Mouse (Mus musculus) intestine, embryonic 16.5 days (tissue): Measurements from ENCODE around the gene Ccdc120. TPM values are rescaled to one million over a fixed set of nuclear protein-coding genes. Genes with fewer than 3 reads are reported as not detected.
A peak's percentile ranks its signal among the peaks of the same experiment; 100 is the strongest.
"Not testable (repeated sequence)": the region's sequence is repeated elsewhere in the genome, so short reads cannot be mapped to it uniquely, and the experiment has no call there.

Experiments used
- ATAC-seq: fragments of 200-750 bp; cut with Nextera tagmentation; 2 replicates; pipeline ENCODE4 v1.8.0; 2017; ENCODE audit warnings: moderate TSS enrichment, moderate library complexity
- H3K27ac ChIP-seq: fragments of 300-500 bp; sonication (generic); 2 replicates; pipeline ENCODE4 v1.5.1; 2014; ENCODE audit warnings: mild to moderate bottlenecking, low read length
- H3K27me3 ChIP-seq: fragments of 300-500 bp; sonication (generic); replicated peaks from 2 replicates; pipeline ENCODE4 v1.6.1; 2014; ENCODE audit warnings: low read length, control low read depth, mixed read lengths; ENCODE audit not compliant: control insufficient read depth, insufficient read depth
- H3K36me3 ChIP-seq: fragments of 300-500 bp; sonication (generic); 2 replicates; pipeline ENCODE4 v1.6.1; 2014; ENCODE audit warnings: low read length, control low read depth; ENCODE audit not compliant: control insufficient read depth, insufficient read depth
- H3K4me1 ChIP-seq: fragments of 300-500 bp; sonication (generic); 2 replicates; pipeline ENCODE4 v1.6.1; 2014; ENCODE audit warnings: low read length, control low read depth, mixed read lengths; ENCODE audit not compliant: control insufficient read depth, insufficient read depth
- H3K4me2 ChIP-seq: fragments of 300-500 bp; sonication (generic); 2 replicates; pipeline ENCODE4 v1.6.1; 2014; ENCODE audit warnings: low read depth, low read length, control low read depth
- H3K4me3 ChIP-seq: fragments of 300-500 bp; sonication (generic); 2 replicates; pipeline ENCODE4 v1.5.1; 2014; ENCODE audit warnings: mild to moderate bottlenecking, low read length
- H3K9ac ChIP-seq: fragments of 300-500 bp; sonication (generic); 2 replicates; pipeline ENCODE4 v1.6.1; 2014; ENCODE audit warnings: low read depth, low read length
- H3K9me3 ChIP-seq: fragments of 300-500 bp; sonication (generic); 2 replicates; pipeline ENCODE4 v1.6.1; 2016; ENCODE audit warnings: low read length, control low read depth; ENCODE audit not compliant: control insufficient read depth
- WGBS: fragments of 180-500 bp; shearing (Covaris S2); extraction: QIAGEN DNeasy Blood & Tissue Kit; methylation state at CpG from one replicate; pipeline ENCODE4 v1.1.7; 2014; 5-methylcytosine and 5-hydroxymethylcytosine counted together
- polyA plus RNA-seq: library from polyadenylated mRNA; unstranded; fragments of >200 nt; fragmentation: Nextera tagmentation; extraction: Ambion mirVana; gene quantifications from 2 replicates; pipeline ENCODE4 v1.2.1, GENCODE M21; 2015

Ccdc120 gene
- polyA plus RNA-seq, 1 experiment from 2014 or later, result 12.0 TPM

GRCm38 (mm10) chrX:7716058-7716457, 34.6 kb downstream of the Ccdc120 start:
- H3K27me3 ChIP-seq, H3K4me2 ChIP-seq, H3K4me1 ChIP-seq, ATAC-seq, H3K9ac ChIP-seq, H3K36me3 ChIP-seq, H3K4me3 ChIP-seq, H3K27ac ChIP-seq, H3K9me3 ChIP-seq: not testable (repeated sequence)
- WGBS, result 35% methylated on average over 1 of the region's 1 CpGs

- peak within 1 kb of the TSS; percentile 37 for H3K4me2 ChIP-seq
- not testable (repeated sequence) for H3K36me3 ChIP-seq, H3K9me3 ChIP-seq, H3K4me1 ChIP-seq, H3K27me3 ChIP-seq, H3K27ac ChIP-seq
- ATAC-seq, result peak; percentile 97
- H3K4me3 ChIP-seq, result peak within 1 kb of the TSS; percentile 32
- 13% methylated on average over 24 of the region's 60 CpGs for WGBS
- H3K9ac ChIP-seq, result peak within 1 kb of the TSS; percentile 49; the same call in 1 of the 2 replicates
Measured at GRCm38 (mm10) chrX:7714135-7714899, 36.4 kb downstream of the Ccdc120 start, which contains the start of gene Wdr45. TSS of gene Wdr45 (plus strand) at chrX:7714333.

DNA sequence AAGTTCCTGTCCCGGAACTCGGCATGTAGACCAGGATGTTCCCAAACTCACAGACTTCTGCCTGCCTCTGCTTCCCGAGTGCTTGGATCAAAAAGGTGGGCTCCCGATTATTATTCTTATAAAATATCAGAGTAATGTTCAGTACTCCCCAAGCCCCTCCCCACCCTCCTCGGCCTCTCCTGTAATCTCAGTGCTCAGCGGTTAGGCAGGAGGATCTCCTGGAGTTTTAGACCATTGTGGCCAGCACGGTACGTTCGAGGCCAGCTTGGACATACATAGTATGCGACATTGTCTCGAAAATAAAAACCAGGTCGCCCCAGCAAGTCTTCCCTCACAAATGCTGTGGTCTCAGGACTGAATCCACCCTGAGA, 37.0 kb downstream of the Ccdc120 start:
- peak overlapping the region; percentile 37 for H3K4me2 ChIP-seq
- H3K4me3 ChIP-seq, result peak overlapping the region; percentile 32
- H3K36me3 ChIP-seq, H3K27me3 ChIP-seq, H3K27ac ChIP-seq, H3K4me1 ChIP-seq, ATAC-seq, H3K9me3 ChIP-seq: not testable (repeated sequence)
- WGBS, result 27% methylated on average over 5 of the region's 12 CpGs
- peak overlapping the region; percentile 49; the same call in 1 of the 2 replicates for H3K9ac ChIP-seq

GRCm38 (mm10) chrX:7696954-7697381, 53.7 kb downstream of the Ccdc120 start, which contains the start of gene Gpkow:
TSS of gene Gpkow (plus strand) at chrX:7697131.
- no peaks in the 10 kb centered on the region for H3K9me3 ChIP-seq
- no peaks in the 10 kb centered on the region for H3K36me3 ChIP-seq
- peak within 1 kb of the TSS; percentile 53 for H3K4me2 ChIP-seq
- H3K4me1 ChIP-seq, result no peaks in the 10 kb centered on the region; the same call in 1 of the 2 replicates
- 11% methylated on average over 33 of the region's 33 CpGs for WGBS
- 0 out of 2 replicates have a peak within 1 kb of the TSS, but pooled peaks have one; percentile 12 for H3K27ac ChIP-seq
- no peaks in the 10 kb centered on the region for H3K27me3 ChIP-seq
- H3K9ac ChIP-seq, result peak within 1 kb of the TSS; percentile 71
- H3K4me3 ChIP-seq, result peak within 1 kb of the TSS; percentile 62
- peak; percentile 97 for ATAC-seq

DNA sequence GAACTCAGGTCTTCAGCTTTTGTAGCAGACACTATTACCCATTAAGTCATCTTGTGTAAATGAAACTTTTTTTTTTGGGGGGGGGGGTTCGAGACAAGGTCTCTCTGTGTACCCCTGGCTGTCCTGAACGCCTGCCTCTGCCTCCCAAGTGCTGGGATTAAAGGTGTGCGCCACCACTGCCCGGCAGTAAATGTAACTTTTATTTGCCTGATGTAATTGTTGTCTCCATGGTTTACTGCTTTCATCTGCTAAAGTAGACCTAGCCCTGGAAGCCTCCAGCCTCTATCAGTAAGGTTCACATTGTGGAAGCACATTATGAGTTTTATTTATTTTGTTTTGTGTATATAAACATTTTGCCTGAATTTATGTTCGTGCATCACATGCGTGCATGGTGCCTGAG, 54.2 kb downstream of the Ccdc120 start:
- peak; percentile 61 for ATAC-seq
- 42% methylated on average over 6 of the region's 6 CpGs for WGBS
- Histone ChIP-seq H3K36me3 (no peaks in the 10 kb centered on the region), H3K4me3 (no peak overlapping the region), H3K4me1 (no peaks in the 10 kb centered on the region; the same call in 1 of the 2 replicates), H3K9me3 (no peaks in the 10 kb centered on the region), H3K27ac (no peak overlapping the region), H3K4me2 (peak overlapping the region; percentile 8; the same call in 1 of the 2 replicates), H3K9ac (no peak overlapping the region), H3K27me3 (no peaks in the 10 kb centered on the region)

- no peak for ATAC-seq
Measured at GRCm38 (mm10) chrX:7692862-7693261, 57.8 kb downstream of the Ccdc120 start.

DNA sequence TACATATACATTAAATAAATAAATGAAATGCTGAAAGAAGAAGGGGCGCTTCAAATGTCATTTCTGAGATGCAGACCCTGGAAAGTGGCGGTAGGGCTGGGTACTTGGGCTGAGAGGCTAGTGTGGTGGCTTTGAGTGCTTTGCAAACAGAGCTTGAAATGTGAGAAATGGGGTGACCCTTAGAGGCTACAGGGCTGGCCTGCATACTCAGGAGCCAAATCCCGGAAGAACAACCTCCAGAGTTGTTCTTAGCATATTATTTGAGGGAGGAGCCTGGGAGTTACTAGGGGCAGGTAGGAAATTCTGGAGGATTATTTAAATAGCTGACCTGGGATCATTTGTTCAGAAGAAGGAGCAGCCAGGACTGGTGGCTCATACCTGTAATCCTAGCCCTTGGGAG, 60.2 kb downstream of the Ccdc120 start:
- Histone ChIP-seq H3K27me3 (no peaks in the 10 kb centered on the region), H3K9me3 (no peaks in the 10 kb centered on the region), H3K27ac (no peak overlapping the region), H3K9ac (no peak overlapping the region), H3K4me1 (no peaks in the 10 kb centered on the region), H3K4me2 (no peak overlapping the region), H3K4me3 (no peak overlapping the region), H3K36me3 (no peaks in the 10 kb centered on the region)
- no peak for ATAC-seq
- WGBS, result 57% methylated on average over 3 of the region's 3 CpGs

More at GRCm38 (mm10) chrX:7692862-7693261, 57.8 kb downstream of the Ccdc120 start:
- H3K9me3 ChIP-seq, result no peaks in the 10 kb centered on the region
- no peak overlapping the region for H3K4me3 ChIP-seq
- WGBS, result 39% methylated on average over 4 of the region's 4 CpGs
- no peaks in the 10 kb centered on the region for H3K36me3 ChIP-seq
- H3K27ac ChIP-seq, result no peak overlapping the region
- no peaks in the 10 kb centered on the region for H3K27me3 ChIP-seq
- H3K4me2 ChIP-seq, result no peak overlapping the region
- H3K4me1 ChIP-seq, result no peaks in the 10 kb centered on the region
- no peak overlapping the region for H3K9ac ChIP-seq

GRCm38 (mm10) chrX:7688321-7688720, 62.4 kb downstream of the Ccdc120 start:
- H3K4me3 ChIP-seq, result no peak overlapping the region
- no peak for ATAC-seq
- no peak overlapping the region for H3K4me2 ChIP-seq
- H3K9ac ChIP-seq, result no peak overlapping the region
- no peaks in the 10 kb centered on the region for H3K36me3 ChIP-seq
- H3K9me3 ChIP-seq, result no peaks in the 10 kb centered on the region
- no peaks in the 10 kb centered on the region for H3K27me3 ChIP-seq
- no peaks in the 10 kb centered on the region for H3K4me1 ChIP-seq
- WGBS, result 87% methylated on average over 2 of the region's 2 CpGs
- H3K27ac ChIP-seq, result no peak overlapping the region
